Mouse (Mus musculus) gastrocnemius, postnatal 4 days (tissue): ENCODE data around the gene Strn. TPM values are rescaled to one million over a fixed set of nuclear protein-coding genes. Genes with fewer than 3 reads are reported as not detected.

ENCODE experiments used
- DNase-seq, 2 experiments: peaks; one replicate each; pipeline ENCODE4 v3.0.0; 2021 to 2022; ENCODE audit warnings: low spot score in 2 of 2, mixed read lengths in 2 of 2
- total RNA-seq, 2 experiments: library from RNA; stranded (reverse); gene quantifications; 2 replicates each; pipeline ENCODE4 v1.2.3; 2021

Strn gene
- total RNA-seq, 2 experiments from 2014 or later: 17.3 to 18.5 TPM

DNA sequence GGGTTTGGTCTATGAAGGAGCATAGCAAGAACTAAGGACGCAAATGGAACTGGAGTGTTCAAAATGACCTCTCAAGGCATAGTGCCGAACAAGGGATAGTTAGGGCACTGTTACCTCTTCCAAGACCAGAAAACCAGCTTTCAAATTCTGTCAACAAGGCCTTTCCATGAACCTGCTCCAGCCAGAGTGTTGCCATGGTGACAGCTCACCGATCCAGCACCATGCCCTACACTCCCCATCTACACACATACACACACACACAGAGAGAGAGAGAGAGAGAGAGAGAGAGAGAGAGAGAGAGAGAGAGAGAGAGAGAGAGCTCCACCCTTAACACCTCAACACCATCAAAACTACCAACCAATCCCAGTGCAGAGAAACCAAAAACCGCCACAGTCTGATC lies 116.3 kb downstream of the Strn start:
- DNase-seq: no peak

DNA sequence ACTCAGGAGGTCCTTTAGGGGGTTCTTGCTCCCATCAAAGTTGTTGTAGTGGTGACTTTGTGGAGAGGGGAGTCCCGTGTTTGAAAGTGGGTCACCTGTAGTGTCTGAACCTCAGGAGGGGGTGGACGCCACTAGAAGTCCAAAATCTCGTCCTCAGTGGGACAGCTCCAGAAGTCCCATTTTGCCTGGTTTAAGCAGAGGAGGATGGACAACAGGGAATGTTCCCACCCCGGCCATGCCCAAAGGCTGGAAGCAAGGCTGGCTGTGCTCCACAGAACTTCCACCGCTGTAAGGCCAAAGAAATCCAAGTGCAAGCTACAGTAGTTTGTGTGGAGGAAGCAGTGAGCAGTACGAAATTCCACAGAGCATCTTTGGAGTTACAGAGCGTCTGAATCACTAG lies 117.0 kb downstream of the Strn start:
- DNase-seq: no peak

DNA sequence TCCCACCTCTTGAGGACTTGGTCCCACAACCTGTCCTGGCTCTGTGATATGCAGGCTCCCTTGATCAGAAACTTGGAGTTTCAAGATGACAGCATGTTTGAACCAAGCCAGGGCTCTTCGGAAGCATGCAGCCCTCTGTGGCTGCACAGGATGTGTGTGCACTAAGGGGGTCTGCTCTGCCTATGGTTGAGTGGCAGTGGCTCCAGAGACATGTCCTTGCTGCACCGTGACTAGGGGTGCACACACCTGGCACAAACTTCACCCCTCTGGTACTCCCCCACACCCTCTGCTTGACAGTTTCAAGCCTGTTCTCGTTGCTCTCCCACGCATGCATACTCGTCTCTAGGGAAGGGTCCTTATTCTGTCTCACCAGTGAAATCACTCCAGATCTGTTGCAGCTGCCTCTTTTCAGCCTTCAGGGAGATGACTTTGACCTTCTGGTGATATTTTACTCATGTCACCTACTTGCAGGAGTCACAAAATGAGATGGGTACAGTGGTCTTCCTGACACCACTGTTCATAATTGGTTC lies 118.8 kb downstream of the Strn start:
- DNase-seq: no peak

DNA sequence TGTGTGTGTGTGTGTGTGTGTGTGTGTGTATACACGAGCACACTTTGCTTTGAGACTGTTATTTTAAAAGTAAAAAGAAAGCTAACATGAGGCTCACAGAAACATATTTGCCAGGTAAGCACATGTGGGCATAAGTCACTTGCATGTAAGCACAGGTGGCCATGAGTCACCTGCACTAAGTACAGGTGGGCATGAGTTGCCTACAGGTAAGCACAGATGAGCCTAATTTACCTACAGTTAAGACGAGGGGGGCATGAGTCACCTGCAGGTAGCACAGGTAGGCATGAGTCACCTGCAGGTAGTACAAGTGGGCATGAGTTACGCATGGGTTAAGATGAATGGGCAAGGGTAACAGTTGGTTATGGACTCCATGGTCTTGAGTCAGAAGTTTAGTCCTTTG lies 121.9 kb downstream of the Strn start:
- no peak for DNase-seq

GRCm38 (mm10) chr17:78614481-78614880 lies 122.5 kb downstream of the Strn start:
- no peak for DNase-seq

DNA sequence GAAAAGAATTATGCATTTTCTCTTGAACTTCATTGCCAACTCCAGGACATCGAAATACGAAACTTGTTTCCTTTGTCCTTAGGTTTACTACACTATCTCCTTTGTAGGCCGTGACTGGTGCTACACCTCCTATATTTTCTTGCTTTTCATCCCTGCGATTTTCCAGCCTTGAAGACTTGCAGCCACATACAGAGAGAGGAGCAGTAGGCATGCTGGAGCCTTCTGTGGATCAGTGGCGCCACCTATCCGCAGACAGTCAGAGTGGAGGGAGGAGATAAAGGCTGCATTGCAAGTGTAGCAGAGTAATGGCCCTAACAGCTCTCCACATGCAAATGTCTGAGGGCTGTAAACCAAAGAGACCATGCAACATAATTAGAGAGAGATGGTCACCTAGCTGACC lies 125.9 kb downstream of the Strn start:
- no peak for DNase-seq

DNA sequence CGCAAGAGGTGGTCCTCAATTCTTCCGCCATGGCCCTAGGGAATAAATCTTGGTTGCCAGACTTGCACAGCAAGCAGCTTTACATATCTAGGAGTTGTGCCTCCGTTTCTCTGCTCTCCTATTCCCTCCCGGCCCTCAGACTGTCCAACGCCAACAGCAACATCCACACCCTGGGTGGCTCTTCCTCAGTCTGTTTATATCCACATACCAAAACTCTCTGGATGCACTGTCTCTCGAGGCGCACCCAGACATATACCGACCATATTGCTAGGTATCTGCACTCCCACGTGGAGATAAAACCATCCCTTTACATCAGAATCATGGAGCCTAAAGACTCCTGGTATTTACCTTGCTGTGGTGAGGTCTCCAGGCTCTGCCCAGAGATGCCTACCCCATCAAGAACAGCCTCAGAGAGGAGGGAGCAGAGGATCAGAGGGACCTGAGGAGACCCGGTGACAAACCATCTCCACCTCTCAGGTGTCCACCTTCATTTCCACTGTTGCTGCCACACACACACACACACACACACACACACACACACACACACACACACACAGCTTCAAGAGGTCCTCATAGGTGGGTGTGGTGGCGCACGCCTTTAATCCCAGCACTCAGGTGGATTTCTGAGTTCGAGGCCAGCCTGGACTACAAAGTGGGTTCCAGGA lies 127.7 kb downstream of the Strn start:
- no peak for DNase-seq

DNA sequence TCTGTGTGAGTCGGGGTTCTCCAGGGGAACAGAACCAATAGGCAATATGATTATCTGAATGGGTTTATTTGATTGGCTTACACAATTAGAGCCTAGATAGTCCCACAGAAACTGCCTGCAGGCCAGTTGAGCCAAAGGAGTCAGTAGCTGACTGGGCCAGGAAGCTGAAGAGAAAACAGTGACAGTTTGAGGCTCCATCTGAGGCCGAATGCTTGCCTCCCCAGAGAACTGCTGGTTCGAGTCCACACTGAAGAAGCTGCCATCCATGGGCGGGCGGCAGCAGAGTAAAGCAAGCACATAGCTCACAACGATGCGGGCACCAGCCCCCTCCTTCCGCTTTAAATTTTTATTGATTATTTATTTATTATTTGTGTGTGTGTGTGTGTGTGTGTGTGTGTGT lies 128.3 kb downstream of the Strn start:
- DNase-seq: no peak

DNA sequence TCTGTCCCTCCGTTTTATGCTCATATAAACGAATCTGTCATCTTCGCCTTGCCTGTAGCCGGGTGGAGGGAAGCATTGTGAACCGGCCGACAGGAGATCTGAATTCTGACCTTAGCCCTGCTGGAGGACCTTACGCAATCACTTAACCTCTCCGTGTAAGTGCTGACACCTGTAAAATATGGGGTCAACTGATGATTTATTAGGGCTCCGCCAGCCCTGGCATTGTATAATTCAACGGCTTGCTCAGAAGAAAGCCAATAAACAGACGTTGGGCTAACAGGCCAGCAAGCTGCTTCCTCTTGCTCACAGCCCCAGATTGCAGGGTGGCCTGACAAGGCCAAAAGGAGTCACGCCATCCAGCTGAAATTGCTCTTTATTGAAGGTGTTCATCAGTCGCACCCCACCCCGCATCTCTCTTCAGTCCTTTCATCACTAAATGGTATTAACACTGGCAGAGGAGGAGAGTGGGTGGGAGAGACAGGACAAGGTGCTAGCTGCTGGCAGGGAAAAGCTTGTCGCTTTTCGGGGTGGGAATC lies 128.8 kb downstream of the Strn start:
- no peak for DNase-seq

- DNase-seq: peak; percentile 35 to 53
These were observed 132.6 kb downstream of the Strn start for GRCm38 (mm10) chr17:78604431-78604830.

DNA sequence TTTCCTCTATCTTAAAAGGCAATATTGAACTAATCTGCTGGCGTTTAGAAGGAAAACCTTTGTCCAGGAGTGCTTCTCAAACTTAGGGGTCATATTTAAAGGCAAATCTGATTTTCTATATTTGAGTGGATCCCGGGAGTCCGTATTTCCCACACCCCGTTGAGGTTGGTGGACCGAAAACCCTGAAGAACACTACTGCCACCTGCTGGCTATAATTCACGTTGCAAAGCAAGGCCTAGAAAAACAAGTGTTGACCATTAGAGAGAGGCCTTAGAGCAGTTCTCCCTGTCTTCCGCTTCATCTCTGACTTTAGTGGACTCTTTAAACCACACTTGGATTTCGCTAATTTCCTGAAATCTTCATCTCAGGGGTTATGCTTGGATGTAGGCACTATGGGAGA lies 133.1 kb downstream of the Strn start:
- peak; percentile 66 to 74 for DNase-seq

- DNase-seq: no peak
These were observed 134.7 kb downstream of the Strn start for GRCm38 (mm10) chr17:78602316-78602715.

DNA sequence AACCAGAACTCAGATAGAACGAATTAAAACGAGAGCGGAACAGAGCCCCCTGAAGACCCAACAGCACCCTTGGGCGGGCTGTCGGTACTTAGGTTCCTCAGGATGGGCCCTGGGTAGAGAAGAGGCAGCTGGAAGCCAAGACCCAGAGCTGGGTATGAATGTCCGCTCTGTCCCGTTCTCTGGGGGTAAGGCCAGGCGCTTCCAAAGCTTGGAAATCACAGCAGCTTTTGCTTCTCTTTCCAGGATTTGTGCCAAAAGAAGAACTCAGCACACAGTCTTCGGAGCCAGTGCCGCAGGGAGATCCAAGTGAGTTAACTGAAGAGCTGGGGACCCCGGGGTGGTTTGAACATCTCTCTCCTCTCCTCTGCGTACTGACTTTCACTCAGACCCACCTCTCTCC lies 135.4 kb downstream of the Strn start:
- no peak for DNase-seq

- no peak for DNase-seq
These were observed 136.0 kb downstream of the Strn start for GRCm38 (mm10) chr17:78601042-78601441.

Other genes starting within 250 kb of the Strn start
- gene Vit, start 229.1 kb downstream of the Strn start, total RNA-seq: 1 to 10 TPM; 1.8 to 1.9 TPM
- 10 to 100 TPM; 18.1 to 18.8 TPM for gene Heatr5b, start 98.2 kb upstream of the Strn start, total RNA-seq
- 10 to 100 TPM; 23.7 to 25.8 TPM for gene Gpatch11, start 98.4 kb upstream of the Strn start, total RNA-seq
- 10 to 100 TPM; 10.1 to 14.7 TPM for gene Eif2ak2, start 145.4 kb upstream of the Strn start, total RNA-seq
- not detected for gene Sult6b1, start 169.8 kb upstream of the Strn start, total RNA-seq
- 10 to 100 TPM; 45.3 to 60.5 TPM for gene Cebpzos, start 179.3 kb upstream of the Strn start, total RNA-seq
- gene Cebpz, start 199.9 kb upstream of the Strn start, total RNA-seq: 10 to 100 TPM; 25.4 to 28.2 TPM
- gene Ndufaf7, start 199.9 kb upstream of the Strn start, total RNA-seq: 10 to 100 TPM; 29.5 to 33.5 TPM